ENCODE assay signal across 7 mouse cellular contexts in the genomic region with DNA sequence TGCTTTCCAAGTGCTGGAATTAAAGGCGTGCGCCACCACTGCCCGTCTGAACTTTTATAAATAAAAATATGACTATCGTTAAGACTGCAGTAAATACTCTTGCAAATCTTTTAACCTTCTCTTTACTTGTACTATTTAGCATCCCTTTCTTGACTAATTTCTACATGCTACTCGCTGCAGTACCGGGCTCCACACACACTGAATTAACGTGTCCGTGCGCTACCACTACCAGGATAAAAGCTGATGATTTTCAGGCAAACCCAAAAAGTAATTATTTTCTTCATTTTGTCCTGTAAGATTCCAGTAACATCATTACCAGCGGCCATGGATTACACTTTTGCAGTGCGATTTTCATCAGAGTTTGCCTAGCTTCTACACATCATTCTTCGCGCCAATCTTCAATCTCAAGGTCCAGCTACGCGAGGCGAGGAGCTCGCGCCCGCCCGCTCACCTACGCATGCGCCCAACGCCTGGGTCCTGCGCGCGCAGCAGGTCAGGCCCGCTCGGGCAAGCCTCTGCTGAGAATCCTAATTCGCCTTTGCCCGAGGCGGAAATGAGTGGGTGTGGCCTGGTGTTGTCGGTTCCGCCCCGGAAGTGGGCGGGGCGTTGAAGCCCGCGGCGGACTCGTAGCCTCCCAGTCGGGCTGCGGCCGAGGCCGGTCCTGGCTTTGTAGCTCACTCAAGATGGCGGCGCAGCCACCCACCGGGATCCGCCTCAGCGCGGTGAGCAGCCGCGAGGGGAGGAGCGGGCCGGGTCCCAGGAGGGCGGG. TPM values are rescaled to one million over a fixed set of nuclear protein-coding genes. Genes with fewer than 3 reads are reported as not detected.
A peak's percentile ranks its signal among the peaks of the same experiment; 100 is the strongest.
DNase-seq lines count a peak whose midpoint lies in the region; ATAC-seq and TF ChIP-seq lines count a peak whose summit lies in the region.

A gene (plus strand): TSS at position 495 of the 769 bp plus-strand sequence.

- peak within 1 kb of the TSS; percentile 96 for H3K4me3 ChIP-seq in embryonic facial prominence, embryonic 10.5 days
- H3K4me3 ChIP-seq in intestine, postnatal 0 days (ENCODE audit: low read depth, low read length), result peak within 1 kb of the TSS; percentile 87
- H3K4me3 ChIP-seq in midbrain, embryonic 12.5 days, result peak within 1 kb of the TSS; percentile 98
- peak within 1 kb of the TSS; percentile 80 for H3K4me3 ChIP-seq in small intestine, adult 2 months (ENCODE audit: low read depth, low read length)

- no peaks in the 10 kb centered on the region for H3K27me3 ChIP-seq in embryonic facial prominence, embryonic 10.5 days (replicated peaks; ENCODE audit: low read depth, poor library complexity, severe bottlenecking)
- no peaks in the 10 kb centered on the region for H3K27me3 ChIP-seq in intestine, postnatal 0 days (replicated peaks; ENCODE audit: control insufficient read depth, insufficient read depth, low read length)
- peaks cover 5% of the 10 kb centered on the region; the same call in 1 of the 2 replicates for H3K27me3 ChIP-seq in midbrain, embryonic 12.5 days
- no peaks in the 10 kb centered on the region for H3K27me3 ChIP-seq in small intestine, adult 2 months (ENCODE audit: control insufficient read depth, insufficient read depth, low read length)

- 12% methylated on average over 55 of the region's 55 CpGs for WGBS in embryonic facial prominence, embryonic 10.5 days
- WGBS in intestine, postnatal 0 days, result 12% methylated on average over 55 of the region's 55 CpGs
- 12% methylated on average over 54 of the region's 55 CpGs for WGBS in midbrain, embryonic 12.5 days
- 12% methylated on average over 55 of the region's 55 CpGs for WGBS in small intestine, adult 2 months

- peak within 1 kb of the TSS; percentile 68 for H3K4me2 ChIP-seq in intestine, postnatal 0 days (replicated peaks; ENCODE audit: low read depth)
- peak within 1 kb of the TSS; percentile 83 for H3K4me2 ChIP-seq in midbrain, embryonic 12.5 days (replicated peaks)

- peaks cover 19% of the 10 kb centered on the region for H3K36me3 ChIP-seq in embryonic facial prominence, embryonic 10.5 days (replicated peaks)
- H3K36me3 ChIP-seq in intestine, postnatal 0 days (ENCODE audit: control insufficient read depth, insufficient read depth), result no peaks in the 10 kb centered on the region
- H3K36me3 ChIP-seq in midbrain, embryonic 12.5 days, result no peaks in the 10 kb centered on the region
- H3K36me3 ChIP-seq in small intestine, adult 2 months (ENCODE audit: control insufficient read depth, insufficient read depth, low read length), result no peaks in the 10 kb centered on the region

- H3K9ac ChIP-seq in intestine, postnatal 0 days (ENCODE audit: low read depth, low read length), result peak within 1 kb of the TSS; percentile 98
- H3K9ac ChIP-seq in midbrain, embryonic 12.5 days (replicated peaks), result peak within 1 kb of the TSS; percentile 96

- H3K9me3 ChIP-seq in embryonic facial prominence, embryonic 10.5 days, result 0 out of 2 replicates have a peak, but pooled peaks cover 4% of the 10 kb centered on the region
- no peaks in the 10 kb centered on the region for H3K9me3 ChIP-seq in intestine, postnatal 0 days (ENCODE audit: control insufficient read depth)
- H3K9me3 ChIP-seq in midbrain, embryonic 12.5 days, result no peaks in the 10 kb centered on the region

- DNase-seq in adrenal gland, postnatal 10 days, result peak; percentile 100
- DNase-seq in embryonic facial prominence, embryonic 10.5 days (ENCODE audit: low spot score), result peak; percentile 100
- DNase-seq in gonadal fat pad, adult 2 months (ENCODE audit: low read depth), result peak; percentile 91
- DNase-seq in left cerebral cortex, postnatal 4 days, result peak; percentile 100

- no peak for TF ChIP-seq CTCF in intestine, postnatal 0 days (IDR thresholded peaks at IDR 0.05; ENCODE audit: low read depth)
- no peak for TF ChIP-seq CTCF in small intestine, adult 2 months (IDR thresholded peaks at IDR 0.05; ENCODE audit: extremely low read depth, insufficient read length, insufficient replicate concordance, low read depth, low read length)

- peaks cover 13% of the 10 kb centered on the region for H3K4me1 ChIP-seq in embryonic facial prominence, embryonic 10.5 days
- peaks cover 4% of the 10 kb centered on the region; the same call in 1 of the 2 replicates for H3K4me1 ChIP-seq in intestine, postnatal 0 days (replicated peaks; ENCODE audit: control insufficient read depth, insufficient read depth, low read length)
- peaks cover 18% of the 10 kb centered on the region for H3K4me1 ChIP-seq in midbrain, embryonic 12.5 days
- peaks cover 3% of the 10 kb centered on the region; the same call in 1 of the 2 replicates for H3K4me1 ChIP-seq in small intestine, adult 2 months (ENCODE audit: control insufficient read depth, insufficient read depth, insufficient read length, low read length)

- peak; percentile 96 for ATAC-seq in intestine, postnatal 0 days
- ATAC-seq in midbrain, embryonic 12.5 days (ENCODE audit: low FRiP score, low read depth), result peak; percentile 95

- intact Hi-C loops in left cerebral cortex, postnatal 4 days (cut with DNase I), result no loop called here

- TF ChIP-seq POLR2A in small intestine, adult 2 months (IDR thresholded peaks at IDR 0.05; ENCODE audit: low read depth, low read length), result peak; percentile 94

- peak within 1 kb of the TSS; percentile 99 for H3K27ac ChIP-seq in embryonic facial prominence, embryonic 10.5 days (replicated peaks)
- H3K27ac ChIP-seq in intestine, postnatal 0 days (ENCODE audit: low read depth, low read length), result peak within 1 kb of the TSS; percentile 96
- peak within 1 kb of the TSS; percentile 94 for H3K27ac ChIP-seq in midbrain, embryonic 12.5 days (replicated peaks)
- H3K27ac ChIP-seq in small intestine, adult 2 months (ENCODE audit: insufficient read depth, low read depth, low read length), result peak within 1 kb of the TSS; percentile 88

RNA-seq across cellular contexts. Expression of the gene that starts here (rescaled TPM):
- total RNA-seq in adrenal gland, postnatal 10 days (2021), result 10 to 100 TPM; 30.1 to 45.4 TPM
- 29.1 and 31.5 TPM in 2 replicates for polyA plus RNA-seq in embryonic facial prominence, embryonic 10.5 days (2016; fragmentation: Nextera tagmentation; extraction: Ambion mirVana)
- 9.4 and 11.1 TPM in 2 replicates for polyA plus RNA-seq in gonadal fat pad, adult 2 months (2012; rRNA removed)
- polyA plus RNA-seq in intestine, postnatal 0 days (2015; fragmentation: Nextera tagmentation; extraction: Ambion mirVana), result 15.5 and 20.0 TPM in 2 replicates
- 10 to 100 TPM; 38.0 to 45.6 TPM for total RNA-seq in left cerebral cortex, postnatal 4 days (2021)
- 34.6 and 40.0 TPM in 2 replicates for polyA plus RNA-seq in midbrain, embryonic 12.5 days (2016; fragmentation: Nextera tagmentation; extraction: Ambion mirVana)
- polyA plus RNA-seq in small intestine, adult 2 months (2012; rRNA removed), result 1.8 and 2.7 TPM in 2 replicates

Comparison
In these comparisons a context has a peak if more than half of its experiments do, and no peak if none do; other contexts are left out.
1. Peak in every context shown above with its lines: DNase-seq, ATAC-seq, H3K4me3 ChIP-seq and H3K27ac ChIP-seq.